Mouse (Mus musculus) adipose tissue, adult 10 weeks (tissue): Measurements from ENCODE around the gene Six5. TPM values are rescaled to one million over a fixed set of nuclear protein-coding genes. Genes with fewer than 3 reads are reported as not detected.

ENCODE experiments used
- polyA plus RNA-seq: library from polyadenylated mRNA; stranded (reverse); fragments of 350-450 nt; fragmentation: Illumina TruSeq; extraction: RNeasy Lipid Tissue Mini Kit (QIAGEN cat#74804); gene quantifications from one replicate; pipeline ENCODE4 v1.2.3, GENCODE M21; 2014; ENCODE audit warnings: low read depth, low replicate concordance

Gene Six5
- polyA plus RNA-seq: 13.5 TPM

GRCm38 (mm10) chr7:19094471-19094825 lies at the start of gene Six5:
TSS of gene Six5 (plus strand) at chr7:19094594.

GRCm38 (mm10) chr7:19054047-19054776 lies 40.2 kb upstream of the Six5 start, which contains the start of gene Rsph6a:
TSS of gene Rsph6a (plus strand) at chr7:19054690.

DNA sequence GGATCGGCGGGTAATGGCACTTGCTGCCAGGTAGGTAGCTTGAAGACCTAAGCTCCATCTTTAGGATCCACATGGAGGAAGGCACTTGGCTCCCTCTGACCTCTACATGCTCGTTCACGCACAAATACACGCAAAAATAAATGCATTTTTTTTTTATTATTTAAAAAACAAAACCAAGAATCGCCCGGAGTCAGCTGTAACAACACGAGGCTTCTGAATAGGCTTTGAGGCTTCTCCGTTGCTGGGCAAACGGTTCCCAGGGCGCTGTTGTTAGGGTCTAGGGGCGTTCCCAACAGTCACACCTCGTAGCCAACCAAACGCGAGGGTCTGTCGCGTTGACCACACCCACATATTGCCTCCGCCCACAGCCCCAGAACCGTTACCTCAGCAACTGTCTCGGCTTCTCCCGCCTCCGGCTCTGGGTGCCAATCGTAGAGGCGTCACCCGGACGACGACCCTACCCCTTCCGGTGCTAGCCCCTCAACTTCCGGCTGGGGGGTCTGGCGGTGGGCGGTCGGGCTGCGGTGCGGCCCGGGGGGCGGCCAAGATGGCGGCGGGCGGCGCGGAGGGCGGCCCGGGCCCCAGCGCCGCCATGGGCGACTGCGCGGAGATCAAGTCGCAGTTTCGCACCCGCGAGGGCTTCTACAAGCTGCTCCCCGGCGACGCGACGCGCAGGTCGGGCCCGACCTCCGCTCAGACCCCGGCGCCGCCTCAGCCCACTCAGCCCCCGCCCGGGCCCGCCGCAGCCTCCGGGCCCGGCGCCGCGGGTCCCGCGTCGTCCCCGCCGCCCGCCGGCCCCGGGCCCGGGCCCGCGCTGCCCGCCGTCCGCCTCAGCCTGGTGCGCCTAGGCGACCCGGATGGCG lies 18.4 kb upstream of the Six5 start, which contains the start of gene Dmwd:
Dmwd (plus strand) TSS at position 505 of the 863 bp plus-strand sequence.

GRCm38 (mm10) chr7:19083701-19084100 lies 10.7 kb upstream of the Six5 start, which contains the start of gene Dmpk:
TSS of gene Dmpk (plus strand) at chr7:19083849.

DNA sequence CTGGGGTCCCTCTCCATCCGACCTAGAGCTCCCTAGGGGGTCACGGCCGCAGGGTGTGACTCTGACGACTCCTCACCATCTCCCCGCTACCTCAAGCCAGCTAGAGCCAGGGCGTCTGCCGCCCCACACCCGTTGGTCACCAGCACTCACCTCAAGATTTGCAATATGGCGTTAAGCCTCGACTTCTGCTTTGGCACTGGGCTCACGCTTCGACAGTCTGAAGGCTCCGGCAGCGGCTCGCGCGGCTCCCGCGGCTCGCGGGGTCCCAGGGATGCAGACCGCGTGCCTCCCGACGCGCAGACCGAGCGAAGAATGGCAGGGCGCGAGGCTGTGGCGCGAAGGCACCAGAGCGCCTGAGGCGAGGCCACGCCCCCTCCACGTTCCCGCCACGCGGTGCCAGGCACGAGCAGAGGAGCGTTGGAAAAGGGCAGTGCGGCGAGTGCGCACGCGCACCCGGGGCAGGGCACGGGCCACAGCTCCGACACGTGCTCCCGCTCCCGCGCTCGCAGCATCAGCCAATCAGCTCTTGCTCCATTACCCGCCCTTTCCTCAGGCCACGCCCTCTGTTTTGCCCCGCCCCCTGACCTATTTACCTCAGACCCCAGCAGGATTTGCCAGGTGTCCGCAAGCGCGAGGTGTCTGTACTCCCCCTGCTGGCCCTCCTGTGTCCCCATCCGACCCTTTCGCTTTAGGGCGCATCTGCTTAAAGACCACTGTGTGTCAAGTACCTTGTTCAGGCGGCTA lies 23.8 kb downstream of the Six5 start, which contains the start of gene Gm4969:
Gm4969 (minus strand) TSS at position 341 of the 744 bp plus-strand sequence.

GRCm38 (mm10) chr7:19119631-19120429 lies 25.4 kb downstream of the Six5 start, which contains the start of gene Fbxo46:
TSS of gene Fbxo46 (plus strand) at chr7:19119859.

Other genes with a start within 250 kb of the Six5 start
- gene Pglyrp1, start 223.3 kb upstream of the Six5 start, polyA plus RNA-seq: 3.0 TPM
- 12.3 TPM for gene Ccdc61, start 184.2 kb upstream of the Six5 start, polyA plus RNA-seq
- gene Nova2, start 168.7 kb upstream of the Six5 start, polyA plus RNA-seq: 2.7 TPM
- gene Nanos2, start 107.2 kb upstream of the Six5 start, polyA plus RNA-seq: not detected
- 4.2 TPM for gene Mypop, start 103.3 kb upstream of the Six5 start, polyA plus RNA-seq
- 17.3 TPM for gene Irf2bp1, start 90.5 kb upstream of the Six5 start, polyA plus RNA-seq
- gene Foxa3, start 71.1 kb upstream of the Six5 start, polyA plus RNA-seq: not detected
- gene Sympk, start 70.2 kb upstream of the Six5 start, polyA plus RNA-seq: 63.7 TPM
- 4.0 TPM for gene Rsph6a, start 39.9 kb upstream of the Six5 start, polyA plus RNA-seq
- gene Dmwd, start 18.4 kb upstream of the Six5 start, polyA plus RNA-seq: 28.5 TPM
- gene Dmpk, start 10.7 kb upstream of the Six5 start, polyA plus RNA-seq: 65.1 TPM
- 0.34 TPM for gene Gm4969, start 23.8 kb downstream of the Six5 start, polyA plus RNA-seq
- 6.5 TPM for gene Fbxo46, start 25.3 kb downstream of the Six5 start, polyA plus RNA-seq
- gene Qpctl, start 54.7 kb downstream of the Six5 start, polyA plus RNA-seq: 16.3 TPM
- gene Snrpd2, start 55.1 kb downstream of the Six5 start, polyA plus RNA-seq: 49.7 TPM
- 3.2 TPM for gene Gipr, start 71.5 kb downstream of the Six5 start, polyA plus RNA-seq
- 43.2 TPM for gene Eml2, start 81.8 kb downstream of the Six5 start, polyA plus RNA-seq
- 5.1 TPM for gene Gpr4, start 117.9 kb downstream of the Six5 start, polyA plus RNA-seq
- 23.6 TPM for gene Opa3, start 133.7 kb downstream of the Six5 start, polyA plus RNA-seq
- gene Vasp, start 177.2 kb downstream of the Six5 start, polyA plus RNA-seq: 45.6 TPM
- gene Ppm1n, start 185.5 kb downstream of the Six5 start, polyA plus RNA-seq: not detected
- 18.4 TPM for gene Rtn2, start 188.0 kb downstream of the Six5 start, polyA plus RNA-seq
- gene Fosb, start 215.5 kb downstream of the Six5 start, polyA plus RNA-seq: 4.7 TPM